Mouse (Mus musculus) limb, embryonic 12.5 days (tissue): Measurements from ENCODE around the gene Gm8914. TPM values are rescaled to one million over a fixed set of nuclear protein-coding genes. Genes with fewer than 3 reads are reported as not detected.
"Not testable (repeated sequence)": the region's sequence is repeated elsewhere in the genome, so short reads cannot be mapped to it uniquely, and the experiment has no call there.

Experiments
- ATAC-seq: fragments of 200-750 bp; cut with Nextera tagmentation; 2 replicates; pipeline ENCODE4 v1.8.0; 2017; ENCODE audit warnings: low read depth, moderate TSS enrichment; ENCODE audit not compliant: insufficient number of reproducible peaks, insufficient read depth, low FRiP score, low TSS enrichment
- H3K27ac ChIP-seq: fragments of 300-500 bp; sonication (generic); 2 replicates; pipeline ENCODE4 v1.5.1; 2016; ENCODE audit warnings: mild to moderate bottlenecking, moderate library complexity
- H3K27me3 ChIP-seq: fragments of 300-500 bp; sonication (generic); 2 replicates; pipeline ENCODE4 v1.6.1; 2016; ENCODE audit warnings: mild to moderate bottlenecking, moderate library complexity
- H3K36me3 ChIP-seq: fragments of 300-500 bp; sonication (generic); 2 replicates; pipeline ENCODE4 v1.6.1; 2016; ENCODE audit warnings: mild to moderate bottlenecking, moderate library complexity
- H3K4me1 ChIP-seq: fragments of 300-500 bp; sonication (generic); replicated peaks from 2 replicates; pipeline ENCODE4 v1.6.1; 2016
- H3K4me2 ChIP-seq: fragments of 300-500 bp; sonication (generic); 2 replicates; pipeline ENCODE4 v1.6.1; 2016; ENCODE audit warnings: mild to moderate bottlenecking, moderate library complexity
- H3K4me3 ChIP-seq: fragments of 300-500 bp; sonication (generic); replicated peaks from 2 replicates; pipeline ENCODE4 v1.5.1; 2016; ENCODE audit warnings: mild to moderate bottlenecking
- H3K9ac ChIP-seq: fragments of 300-500 bp; sonication (generic); replicated peaks from 2 replicates; pipeline ENCODE4 v1.6.1; 2016; ENCODE audit warnings: mild to moderate bottlenecking, moderate library complexity
- H3K9me3 ChIP-seq: fragments of 300-500 bp; sonication (generic); 2 replicates; pipeline ENCODE4 v1.6.1; 2016; ENCODE audit warnings: mild to moderate bottlenecking, moderate library complexity
- WGBS: fragments of 180-500 bp; shearing (Covaris S2); methylation state at CpG from one replicate; pipeline ENCODE4 v1.1.7; 2016; 5-methylcytosine and 5-hydroxymethylcytosine counted together
- polyA plus RNA-seq: library from polyadenylated mRNA; unstranded; fragments of >200 nt; fragmentation: Nextera tagmentation; extraction: Ambion mirVana; gene quantifications from 2 replicates; pipeline ENCODE4 v1.2.1, GENCODE M21; 2016

The Gm8914 gene
- polyA plus RNA-seq: not detected in 2 replicates

DNA sequence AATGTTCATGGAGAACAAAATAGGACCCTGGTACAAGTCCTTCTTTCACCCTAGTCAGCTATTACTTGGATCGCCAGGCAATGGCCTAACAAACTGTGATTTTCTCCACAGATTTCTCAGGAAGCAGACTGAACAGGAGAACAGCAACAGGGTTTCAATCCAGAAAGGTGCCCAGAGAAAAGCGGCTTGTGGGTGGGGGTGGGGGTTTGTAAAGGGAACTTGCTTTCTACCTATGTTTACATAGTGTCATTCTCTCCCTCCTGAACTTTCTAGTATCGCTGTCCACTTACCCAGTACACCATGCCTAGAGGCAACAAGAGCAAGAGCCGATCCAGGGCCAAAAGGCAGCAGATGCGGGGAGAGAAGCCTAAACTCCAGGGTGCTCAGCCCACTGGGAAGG is at the start of gene Gm8914:
Gm8914 (plus strand) TSS at position 301 of the 400 bp plus-strand sequence.
- not testable (repeated sequence) for ATAC-seq, H3K36me3 ChIP-seq, H3K27me3 ChIP-seq, H3K9ac ChIP-seq, H3K9me3 ChIP-seq, H3K4me2 ChIP-seq, H3K27ac ChIP-seq, H3K4me3 ChIP-seq, H3K4me1 ChIP-seq
- WGBS: no CpG with 5 or more reads among the region's 5 CpGs

Other genes starting within 250 kb of the Gm8914 start
- gene Mageb2, start 148.4 kb upstream of the Gm8914 start, polyA plus RNA-seq: not detected in 2 replicates
- not detected in 2 replicates for gene Gm5072, start 87.6 kb upstream of the Gm8914 start, polyA plus RNA-seq
- gene 1700084M14Rik, start 95.8 kb downstream of the Gm8914 start, polyA plus RNA-seq: not detected in 2 replicates
- gene Gm14781, start 152.1 kb downstream of the Gm8914 start, polyA plus RNA-seq: not detected in 2 replicates